Mouse (Mus musculus): ENCODE data around the gene Olfr1309.
"Not testable (repeated sequence)": the region's sequence is repeated elsewhere in the genome, so short reads cannot be mapped to it uniquely, and the experiment has no call there.

Gene Olfr1309

GRCm38 (mm10) chr2:111990181-111990580, at the start of gene Olfr1309:
Gene Olfr1309 (minus strand): TSS chr2:111990281.
- no peak for DNase-seq (ENCODE audit: low read depth, low spot score)

- not testable (repeated sequence) for DNase-seq (ENCODE audit: low read depth, low spot score)
Measured at GRCm38 (mm10) chr2:112026971-112027370, 36.9 kb upstream of the Olfr1309 start.

DNA sequence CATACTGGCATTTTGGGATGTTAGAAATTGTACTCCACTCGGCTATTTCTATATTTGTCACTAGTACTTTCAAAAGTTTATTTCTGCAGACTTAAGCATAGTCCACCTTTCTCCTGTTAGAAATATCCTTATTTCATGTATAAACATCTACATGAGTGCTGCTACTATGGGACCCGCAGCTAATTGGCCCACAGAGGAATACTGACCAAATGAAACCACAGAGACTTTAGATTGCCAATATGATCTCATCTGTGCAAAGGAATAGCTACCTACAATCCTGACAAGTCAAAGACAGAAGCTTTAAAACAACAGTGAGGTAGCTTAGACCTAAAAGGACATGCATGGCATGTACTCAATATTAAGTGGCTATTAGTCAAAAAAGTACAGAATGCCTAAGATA, 34.2 kb upstream of the Olfr1309 start, which contains the start of gene Olfr1311:
Gene Olfr1311 (minus strand): TSS at position 101 of the 400 bp plus-strand sequence.
- DNase-seq (ENCODE audit: low read depth, low spot score) = no peak

DNA sequence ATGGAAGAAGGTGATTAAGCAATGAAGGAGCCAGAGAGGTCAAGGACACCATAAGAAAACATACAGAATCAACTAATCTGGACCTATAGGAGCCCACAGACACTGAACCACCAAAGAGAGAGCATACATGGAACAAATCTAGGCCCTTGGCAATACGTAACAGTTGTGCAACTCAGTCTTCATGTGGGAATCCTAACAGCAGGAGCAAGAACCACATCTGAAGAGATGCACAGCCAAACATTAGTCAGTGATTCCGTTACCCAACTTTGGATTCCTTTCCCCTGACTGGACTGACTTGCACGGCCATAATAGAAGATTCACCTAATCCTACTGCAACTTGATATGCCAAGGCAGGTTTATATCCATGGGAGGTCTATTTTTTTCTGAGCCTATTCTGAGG, 24.8 kb upstream of the Olfr1309 start:
- no peak for DNase-seq (ENCODE audit: low read depth, low spot score)

- no peak for DNase-seq (ENCODE audit: low read depth, low spot score)
Measured at GRCm38 (mm10) chr2:112012608-112013007, 22.5 kb upstream of the Olfr1309 start, which contains the start of gene Olfr1310. Gene Olfr1310 (minus strand): TSS chr2:112012708.

GRCm38 (mm10) chr2:111964844-111965243, 25.2 kb downstream of the Olfr1309 start, which contains the start of gene Olfr1308:
Gene Olfr1308 (minus strand): TSS chr2:111964944.
- DNase-seq (ENCODE audit: low read depth, low spot score) = no peak

GRCm38 (mm10) chr2:111949340-111949739, 40.7 kb downstream of the Olfr1309 start, which contains the start of gene Olfr1307:
Gene Olfr1307 (minus strand): TSS chr2:111949440.
- DNase-seq (ENCODE audit: low read depth, low spot score) = no peak

Data from mesoderm, embryonic 11.5 days (tissue).